Mouse (Mus musculus): ENCODE results near the gene Col8a2.

DNA sequence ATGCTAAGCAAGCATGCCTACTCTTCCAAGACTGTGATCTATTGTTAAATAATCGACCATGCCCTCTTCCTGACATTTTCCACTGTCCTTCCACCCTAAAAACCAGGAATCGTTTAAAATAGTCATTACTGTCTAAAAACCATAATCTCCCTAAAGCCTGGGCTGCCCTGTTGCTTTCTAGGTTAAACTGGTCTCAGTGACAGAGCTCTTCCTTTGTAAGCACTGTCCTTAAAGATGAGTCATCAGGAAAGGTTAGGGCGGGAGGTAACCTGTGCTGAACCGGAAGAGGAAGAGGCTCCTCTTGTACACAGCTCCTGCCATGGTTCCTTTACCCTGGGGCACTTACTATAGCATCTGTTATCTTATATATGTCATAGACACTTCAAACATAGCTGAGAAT is 52.9 kb downstream of the Col8a2 start:
- TF ChIP-seq CTCF (IDR thresholded peaks at IDR 0.05; ENCODE audit: low read depth, low read length) (no peak), POLR2AphosphoS5 (IDR thresholded peaks at IDR 0.05; ENCODE audit: insufficient replicate concordance, low read depth, low read length) (no peak)
